Mouse (Mus musculus) embryonic fibroblast, embryonic 13.5 days (primary cell): ENCODE measurements around the gene Myog.

ENCODE experiments used
- CTCF ChIP-seq: IDR thresholded peaks from 2 replicates; pipeline ENCODE4 v1.5.1; 2011; ENCODE audit warnings: mild to moderate bottlenecking, control low read depth, low read length, moderate library complexity, borderline replicate concordance; ENCODE audit not compliant: insufficient read depth
- POLR2A ChIP-seq: IDR thresholded peaks from 2 replicates; pipeline ENCODE4 v1.6.1; 2011; ENCODE audit warnings: low read depth, mild to moderate bottlenecking, control low read depth, low read length, moderate library complexity

DNA sequence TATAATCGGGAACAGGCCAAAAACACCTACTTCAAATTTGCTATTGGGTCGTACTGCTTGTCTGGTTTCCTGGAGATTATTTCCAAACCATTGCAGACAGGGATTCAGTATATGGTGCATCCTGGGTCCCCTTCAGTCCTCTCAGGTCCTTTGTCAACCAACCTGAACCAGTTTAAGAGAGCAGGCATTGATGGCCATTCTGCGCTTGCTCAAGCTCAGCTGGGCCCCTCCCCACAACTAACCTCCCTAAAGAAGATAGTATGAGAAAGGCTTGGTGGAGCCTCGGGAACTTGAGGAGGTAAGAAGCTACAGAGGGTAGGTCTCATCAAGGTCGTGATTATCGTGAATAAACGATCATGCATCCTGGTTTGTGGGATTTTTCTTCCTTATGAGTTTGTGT is 3.5 kb downstream of the Myog start:
- TF ChIP-seq CTCF (no peak), POLR2A (no peak)
